Mouse (Mus musculus) neural tube, embryonic 10.5 days (tissue): ENCODE results near the gene Serpinb5.
"Not testable (repeated sequence)": the region's sequence is repeated elsewhere in the genome, so short reads cannot be mapped to it uniquely, and the experiment has no call there.

Experiments used
- DNase-seq: peaks from one replicate; pipeline ENCODE4 v3.0.0-alpha.2; 2017; ENCODE audit warnings: low spot score; ENCODE audit errors: extremely low spot score

Serpinb5 gene

DNA sequence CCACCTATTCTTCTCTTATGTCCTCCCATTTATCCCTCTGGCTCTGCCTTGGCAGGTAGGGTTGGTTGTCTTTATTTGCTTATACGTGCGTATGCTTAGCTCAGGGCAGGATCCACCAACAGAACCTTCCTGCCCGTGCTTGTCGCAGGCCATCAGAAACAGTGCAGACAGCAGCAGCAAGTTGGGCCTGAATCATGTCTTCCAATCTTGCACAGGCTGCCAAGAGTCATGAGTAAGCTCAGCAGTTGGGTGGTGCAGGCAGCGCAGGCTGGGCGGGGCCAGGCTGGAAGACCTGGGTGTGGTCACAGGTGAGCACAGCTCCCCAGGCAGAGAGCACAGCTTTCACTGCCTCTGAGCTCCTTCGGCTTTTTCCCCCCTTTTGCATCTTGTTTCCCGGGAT, at the start of gene Serpinb5:
Gene Serpinb5 (plus strand): TSS at position 327 of the 400 bp plus-strand sequence.
- DNase-seq: no peak

DNA sequence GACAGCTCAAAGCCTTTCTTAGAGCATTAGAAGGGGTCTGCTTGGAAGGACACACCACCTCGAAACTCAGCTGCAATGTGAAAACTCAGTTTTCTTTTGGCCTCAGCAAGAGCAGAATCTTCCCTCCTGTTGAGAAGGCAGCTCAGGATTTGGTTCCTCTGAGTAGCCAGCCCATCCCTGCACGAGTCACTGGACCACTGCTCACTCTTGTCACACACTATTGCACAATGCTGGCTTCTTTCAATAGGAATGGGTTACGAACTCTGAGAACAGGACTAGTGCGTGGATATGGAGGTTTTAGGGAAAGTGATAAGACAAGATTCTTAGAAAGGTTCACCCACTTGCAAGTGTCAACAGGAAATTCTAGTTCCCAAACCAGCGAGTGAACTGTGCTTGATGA, 46.1 kb upstream of the Serpinb5 start:
- no peak for DNase-seq

- DNase-seq: no peak
These were observed 45.7 kb upstream of the Serpinb5 start for GRCm38 (mm10) chr1:106815265-106815664.

DNA sequence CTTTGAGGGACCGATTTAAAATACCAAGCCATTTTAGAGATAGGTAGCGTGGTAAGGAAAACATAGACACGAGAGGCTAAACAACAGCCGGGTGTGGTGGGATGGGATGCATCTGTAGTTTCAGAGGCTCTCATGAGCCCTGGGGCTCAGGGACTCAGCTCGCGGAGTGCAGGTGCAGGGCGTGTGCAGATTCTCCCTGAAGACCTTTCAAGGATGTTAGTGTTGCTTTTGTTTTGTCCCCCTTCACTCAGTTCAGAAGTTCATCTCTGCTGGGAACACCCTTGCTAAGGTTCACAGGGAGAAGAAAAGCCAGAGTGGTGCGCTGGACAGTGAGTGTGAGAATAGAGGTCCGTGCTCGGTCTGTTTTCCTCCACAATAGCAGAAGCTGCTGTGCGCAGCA, 44.2 kb upstream of the Serpinb5 start:
- DNase-seq: no peak

DNA sequence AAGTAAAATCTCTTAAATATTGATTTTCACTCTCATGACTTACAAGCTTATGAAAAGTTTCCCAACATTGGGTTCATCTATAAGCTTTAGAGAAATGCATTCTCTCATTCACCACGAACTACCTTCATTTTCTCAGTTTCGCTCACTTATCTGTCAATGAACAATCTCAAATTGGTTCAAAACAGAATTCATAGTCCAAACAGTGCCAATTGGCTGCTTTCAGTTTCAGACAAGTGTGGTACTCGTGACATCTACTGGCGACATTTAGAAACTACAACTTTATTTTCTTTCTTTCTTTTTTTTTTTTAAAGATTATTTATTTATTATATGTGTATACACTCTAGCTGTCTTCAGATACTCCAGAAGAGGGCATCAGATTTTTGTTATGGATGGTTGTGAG, 42.6 kb upstream of the Serpinb5 start:
- DNase-seq: no peak

GRCm38 (mm10) chr1:106822297-106822696, 38.7 kb upstream of the Serpinb5 start:
- DNase-seq: no peak

DNA sequence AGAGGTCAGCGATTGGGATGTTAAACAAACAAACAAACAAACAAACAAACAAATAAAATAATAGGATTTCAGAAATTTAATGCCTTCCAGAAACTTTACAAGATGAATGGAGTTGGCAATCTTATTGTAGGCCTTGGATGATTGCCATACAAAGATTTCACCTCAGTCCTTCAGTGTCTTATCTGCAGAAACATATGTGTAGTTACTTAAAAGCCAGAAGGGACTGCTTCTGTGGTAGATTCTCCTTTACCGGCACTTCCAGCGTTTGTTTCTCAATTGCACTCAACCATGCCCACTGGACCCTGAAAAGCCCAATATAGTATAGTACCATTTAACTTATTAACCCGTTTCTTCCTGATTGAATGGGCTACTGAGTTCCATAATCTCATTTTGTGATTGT, 32.2 kb upstream of the Serpinb5 start:
- no peak for DNase-seq

DNA sequence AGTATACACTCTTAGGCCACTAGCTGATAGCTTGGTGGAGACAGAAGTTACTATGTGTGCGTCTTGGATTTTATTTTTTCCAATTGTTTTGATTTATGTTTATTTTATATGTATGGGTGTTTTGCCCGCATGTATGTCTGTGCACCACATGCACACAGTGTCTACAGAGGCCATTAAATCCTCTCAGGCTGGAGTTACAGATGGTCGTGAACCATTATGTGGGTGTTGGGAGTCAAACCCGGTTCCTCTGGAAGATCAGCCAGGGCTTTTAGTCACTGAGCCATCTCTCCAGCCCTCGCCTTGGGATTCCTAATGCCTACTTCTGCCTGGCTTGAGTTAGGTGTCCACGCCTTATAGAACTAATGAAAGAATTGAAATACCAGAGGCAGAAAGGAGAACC, 4.6 kb downstream of the Serpinb5 start:
- DNase-seq: no peak

DNA sequence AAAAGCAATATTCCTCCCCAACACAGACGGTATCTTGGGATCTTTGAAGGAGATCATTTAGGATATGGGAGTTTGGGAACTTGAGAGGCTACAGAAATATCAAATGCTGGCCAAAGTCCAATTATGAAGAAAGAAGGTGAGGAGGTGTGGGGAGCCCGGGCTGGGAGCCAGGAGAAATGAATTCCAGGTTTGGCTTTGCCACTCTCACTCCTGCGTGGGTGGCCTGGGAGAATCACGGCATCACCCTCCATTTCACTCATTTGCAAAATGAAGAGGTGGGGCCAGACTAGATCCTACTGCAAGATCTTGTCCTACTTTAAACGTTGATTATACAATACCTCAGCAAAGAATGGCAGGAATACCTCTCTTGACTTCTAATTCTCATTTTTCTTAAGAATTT, 5.1 kb downstream of the Serpinb5 start:
- DNase-seq: no peak

GRCm38 (mm10) chr1:106866768-106867167, 5.8 kb downstream of the Serpinb5 start:
- DNase-seq: no peak

DNA sequence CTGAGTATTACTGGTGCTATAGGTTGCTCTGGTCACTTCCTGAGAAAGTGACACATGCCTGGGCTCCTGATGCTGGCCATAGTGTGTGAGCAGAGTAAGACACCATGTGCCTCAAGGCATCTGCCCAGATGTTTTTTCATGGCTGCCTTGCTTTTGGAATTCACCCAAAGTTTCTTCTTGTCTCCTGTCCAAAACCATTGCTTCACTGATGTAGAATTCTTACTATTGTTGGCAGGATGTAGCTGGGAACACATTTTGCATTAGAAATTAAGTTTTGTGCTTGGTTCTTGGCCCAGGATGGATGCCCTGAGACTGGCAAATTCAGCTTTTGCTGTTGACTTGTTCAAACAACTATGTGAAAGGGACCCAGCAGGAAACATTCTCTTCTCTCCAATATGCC, 9.0 kb downstream of the Serpinb5 start:
- no peak for DNase-seq

DNA sequence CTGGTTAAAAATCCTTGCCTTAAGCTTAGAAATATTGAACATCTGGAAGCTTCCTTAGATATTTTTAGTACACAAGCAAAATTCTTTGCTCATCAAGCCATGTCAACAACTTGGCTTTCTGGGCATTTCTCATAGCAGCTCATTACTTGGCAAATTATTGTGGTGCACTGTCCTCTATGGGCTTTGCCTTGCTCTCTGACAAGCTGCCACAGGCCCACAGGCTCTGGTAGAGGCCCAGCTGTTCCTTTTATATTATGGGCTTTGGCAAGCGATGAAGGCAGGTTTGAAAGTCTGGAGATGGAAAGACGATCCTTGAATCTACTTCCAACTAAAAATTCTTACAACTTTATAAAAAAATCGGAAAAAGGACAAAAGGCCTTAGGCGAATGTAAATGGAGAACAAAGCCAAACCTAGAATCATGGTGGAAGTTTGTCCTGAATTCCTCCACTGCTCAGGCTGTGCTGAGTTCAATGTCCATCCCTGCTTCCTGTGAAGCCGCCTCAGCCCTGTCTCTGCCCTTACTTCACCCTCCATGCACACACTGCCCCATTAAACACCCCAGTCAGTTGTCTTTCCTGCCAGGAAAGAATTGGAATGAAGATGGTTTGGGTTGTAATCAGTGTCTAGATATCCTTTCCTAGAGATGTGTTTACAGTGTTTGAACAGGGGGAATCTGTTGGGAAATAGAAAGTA, 14.4 kb downstream of the Serpinb5 start:
- no peak for DNase-seq

DNA sequence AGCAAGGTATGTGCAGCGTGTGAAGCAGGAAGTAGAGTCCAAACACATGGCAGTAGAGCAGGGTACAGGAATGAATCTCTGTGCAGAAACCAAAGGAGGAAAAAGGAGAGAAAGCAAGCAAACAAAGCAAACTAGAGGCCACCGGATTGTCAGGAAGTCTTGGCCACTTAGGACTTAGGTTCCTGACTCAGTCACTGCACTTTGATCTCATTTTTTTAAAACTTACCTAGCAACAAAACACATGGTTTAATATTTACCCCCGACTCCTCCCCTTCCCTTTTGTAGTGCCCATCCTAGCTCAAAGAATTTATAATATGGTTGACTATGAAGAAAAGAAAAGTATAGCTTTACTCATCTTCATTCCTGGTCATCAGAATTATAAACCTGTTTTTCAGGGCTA, 15.2 kb downstream of the Serpinb5 start:
- DNase-seq: no peak

- DNase-seq: no peak
These were observed 21.8 kb downstream of the Serpinb5 start for GRCm38 (mm10) chr1:106882723-106883122.

- no peak for DNase-seq
These were observed 22.4 kb downstream of the Serpinb5 start for GRCm38 (mm10) chr1:106883369-106883768.

DNA sequence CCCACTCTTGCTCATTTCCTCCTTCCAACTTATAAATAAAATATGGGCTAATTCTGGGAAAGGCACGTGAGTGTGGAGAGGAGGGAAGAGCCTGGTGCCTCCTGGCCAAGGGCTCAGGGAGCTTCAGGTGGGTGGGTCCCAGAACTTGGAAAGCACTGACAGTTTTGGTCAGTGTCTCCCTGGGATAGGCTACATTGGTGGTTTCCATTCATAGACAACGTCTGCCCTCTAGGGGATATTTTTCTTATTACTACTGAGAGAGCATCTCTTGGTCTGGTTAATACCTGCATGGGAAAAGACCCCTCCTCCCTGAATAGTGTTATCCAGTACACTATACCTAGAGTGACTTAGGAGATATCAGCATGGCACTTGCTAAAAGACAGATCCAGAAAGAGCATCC, 22.8 kb downstream of the Serpinb5 start:
- no peak for DNase-seq

DNA sequence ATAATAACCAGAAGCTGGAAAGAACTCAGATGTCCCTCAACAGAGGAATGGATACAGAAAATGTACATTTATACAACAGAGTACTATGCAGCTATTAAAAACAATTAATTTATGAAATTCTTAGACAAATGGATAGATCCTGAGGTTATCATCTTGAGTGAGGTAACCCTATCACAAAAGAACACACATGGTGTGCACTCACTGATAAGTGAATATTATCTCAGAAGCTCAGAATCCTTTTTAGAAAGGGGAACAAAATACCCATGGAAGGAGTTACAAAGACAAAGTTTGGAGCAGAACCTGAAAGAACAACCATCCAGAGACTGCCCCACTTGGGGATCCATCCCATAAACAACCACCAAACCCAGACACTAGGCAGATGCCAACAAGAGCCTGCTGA, 34.2 kb downstream of the Serpinb5 start:
- DNase-seq: not testable (repeated sequence)

GRCm38 (mm10) chr1:106901406-106901805, 40.4 kb downstream of the Serpinb5 start:
- DNase-seq: peak; percentile 14

DNA sequence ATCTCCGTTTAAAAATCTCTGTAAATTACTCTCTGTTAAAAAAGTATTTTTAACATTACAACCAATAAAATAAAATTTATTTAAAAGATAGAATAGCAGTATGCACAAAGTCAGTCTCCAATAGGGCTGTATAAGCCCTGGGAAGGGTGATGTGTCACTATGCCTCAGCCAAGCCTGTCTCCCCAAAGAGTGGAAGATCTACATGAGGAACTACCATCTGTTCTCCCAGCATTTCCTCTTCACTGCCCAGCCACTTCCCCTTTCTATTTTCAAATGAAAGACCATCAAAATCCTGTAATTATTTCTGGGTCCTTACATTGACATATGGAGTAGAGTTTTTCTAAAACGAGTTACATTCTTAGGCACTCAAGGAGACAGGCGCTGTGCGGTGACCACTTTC, 71.0 kb downstream of the Serpinb5 start:
- DNase-seq: no peak
